Mouse (Mus musculus): ENCODE data around the gene Cbs. TPM values are rescaled to one million over a fixed set of nuclear protein-coding genes. Genes with fewer than 3 reads are reported as not detected.
"Not testable (repeated sequence)": the region's sequence is repeated elsewhere in the genome, so short reads cannot be mapped to it uniquely, and the experiment has no call there.

Cbs gene
- total RNA-seq, 2 experiments from 2014 or later: 0.64 to 1.4 TPM

DNA sequence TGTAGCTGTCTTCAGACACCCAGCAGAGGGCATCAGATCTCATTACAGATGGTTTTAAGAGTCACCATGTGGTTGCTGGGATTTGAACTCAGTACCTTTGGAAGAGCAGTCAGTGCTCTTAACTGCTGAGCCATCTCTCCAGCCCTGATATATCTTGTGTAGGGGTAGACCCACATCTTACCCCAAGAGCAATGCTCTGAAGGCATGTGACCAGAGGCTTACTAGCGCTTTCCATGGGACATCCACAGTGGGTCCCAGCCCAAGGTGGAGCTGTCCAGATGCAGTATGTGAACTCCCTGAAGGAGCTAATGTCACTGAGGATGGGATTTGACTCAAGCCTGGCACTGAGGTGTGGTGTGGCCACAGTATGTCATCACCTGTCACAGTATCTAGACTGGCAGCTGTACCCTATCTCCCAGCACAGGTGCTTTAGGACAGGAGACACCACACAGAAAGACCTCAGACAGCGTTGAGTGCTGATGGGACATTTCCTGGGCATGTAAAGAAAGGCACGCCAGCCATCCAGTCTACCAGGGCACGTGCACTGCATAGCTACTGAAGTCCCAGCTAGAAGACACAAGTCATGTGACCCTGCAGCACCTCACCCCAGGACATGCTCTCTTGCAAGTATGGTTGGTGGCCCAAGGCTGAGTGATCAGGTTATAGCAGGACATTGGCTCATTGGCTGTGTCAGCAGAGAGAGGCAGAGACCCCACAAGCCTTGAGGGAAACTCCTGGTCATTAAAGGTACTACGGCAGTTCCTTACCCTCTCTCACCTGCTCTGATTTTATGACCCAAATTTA is 9.4 kb upstream of the Cbs start:
- DNase-seq (ENCODE audit: low spot score in 2 of 2): no peak

DNA sequence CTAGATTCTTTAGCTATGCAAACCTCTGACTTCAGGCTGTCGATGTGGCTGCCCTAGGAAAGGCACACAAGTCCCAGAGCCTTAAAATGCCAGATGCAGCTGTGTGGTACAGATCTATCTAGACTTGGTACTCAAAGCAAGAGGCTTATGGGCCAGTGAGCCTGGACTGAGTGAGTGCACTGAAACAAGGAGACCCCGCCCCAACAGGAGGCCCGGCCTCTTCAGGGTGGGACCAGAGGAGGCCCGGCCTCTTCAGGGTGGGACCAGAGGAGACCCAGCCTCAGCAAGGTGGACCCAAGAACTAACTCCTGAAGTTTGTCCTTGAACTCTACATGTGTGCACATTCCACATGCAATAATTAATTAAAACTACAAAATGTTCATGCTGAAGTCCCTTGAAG is 5.9 kb upstream of the Cbs start:
- DNase-seq (ENCODE audit: low spot score in 2 of 2): no peak

DNA sequence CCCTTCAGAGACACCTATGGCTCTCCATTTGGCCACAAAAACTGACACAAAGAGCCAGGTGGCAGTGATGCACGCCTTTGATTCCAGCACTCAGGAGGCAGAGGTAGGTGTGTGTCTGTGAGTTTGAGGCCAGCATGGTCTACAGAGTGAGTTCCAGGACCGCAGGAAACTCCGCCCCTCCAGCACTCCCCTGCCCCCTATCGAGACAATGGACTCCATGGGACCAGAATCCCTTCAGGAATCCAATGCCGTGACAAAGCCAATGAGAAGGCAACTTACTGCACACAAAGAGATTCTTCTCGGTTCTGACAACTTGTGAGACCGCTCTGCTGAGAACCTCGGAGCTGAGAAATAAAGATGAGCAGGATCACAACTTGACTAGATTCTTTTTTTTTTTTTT is 5.3 kb upstream of the Cbs start:
- no peak for DNase-seq (ENCODE audit: low spot score in 2 of 2)

DNA sequence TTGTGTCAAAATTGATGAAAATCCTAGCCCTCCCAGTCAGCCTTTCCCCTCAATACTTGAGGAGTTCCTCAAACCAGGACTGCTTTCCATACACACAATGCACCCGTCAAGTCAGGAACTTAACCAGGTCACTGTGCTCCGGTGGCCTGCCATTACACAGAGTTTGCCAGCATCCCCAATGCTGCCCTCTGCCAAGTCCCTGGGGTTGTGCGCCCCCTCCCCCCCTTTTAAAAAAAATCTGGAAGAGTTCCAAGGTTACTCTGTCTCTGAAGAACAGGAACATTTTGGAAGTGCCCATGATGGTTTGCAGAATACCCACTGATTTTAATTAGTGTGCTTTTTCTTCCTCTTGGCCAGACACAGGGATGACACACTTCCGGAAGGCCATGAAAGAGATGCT is 2.6 kb upstream of the Cbs start:
- no peak for DNase-seq (ENCODE audit: low spot score in 2 of 2)

DNA sequence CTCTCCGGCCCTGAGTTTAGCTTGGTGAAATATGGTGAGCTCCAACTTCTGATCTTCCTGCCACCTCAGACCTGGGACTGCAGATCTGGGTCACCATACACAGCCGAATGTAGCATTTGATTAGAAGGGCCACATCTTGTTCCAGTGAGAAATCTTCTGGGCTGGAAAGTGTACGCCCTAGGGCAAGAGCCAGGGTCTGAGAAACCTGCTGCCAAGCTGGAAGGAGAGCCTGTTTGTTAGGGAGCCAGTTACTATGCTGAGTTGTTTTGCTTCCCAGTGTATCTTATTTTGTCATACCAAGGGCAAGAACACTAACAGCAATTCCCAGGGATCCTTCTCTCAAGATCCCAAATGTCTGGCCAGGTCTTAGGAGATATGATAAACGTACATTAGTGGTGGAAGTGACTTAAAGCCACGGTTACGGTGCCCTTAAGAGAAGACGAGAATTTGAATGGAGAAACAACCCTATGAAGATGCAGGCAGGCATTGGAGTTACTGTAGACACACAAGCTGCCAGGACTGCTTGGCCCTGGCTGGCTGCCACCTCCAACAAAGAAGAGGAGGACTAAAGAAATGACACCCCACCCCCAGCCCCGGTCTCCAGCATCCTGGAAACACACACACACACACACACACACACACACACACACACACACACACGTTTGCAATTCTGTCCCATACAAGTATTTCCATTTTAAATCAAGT is 980 bp upstream of the Cbs start:
- no peak for DNase-seq (ENCODE audit: low spot score in 2 of 2)

DNA sequence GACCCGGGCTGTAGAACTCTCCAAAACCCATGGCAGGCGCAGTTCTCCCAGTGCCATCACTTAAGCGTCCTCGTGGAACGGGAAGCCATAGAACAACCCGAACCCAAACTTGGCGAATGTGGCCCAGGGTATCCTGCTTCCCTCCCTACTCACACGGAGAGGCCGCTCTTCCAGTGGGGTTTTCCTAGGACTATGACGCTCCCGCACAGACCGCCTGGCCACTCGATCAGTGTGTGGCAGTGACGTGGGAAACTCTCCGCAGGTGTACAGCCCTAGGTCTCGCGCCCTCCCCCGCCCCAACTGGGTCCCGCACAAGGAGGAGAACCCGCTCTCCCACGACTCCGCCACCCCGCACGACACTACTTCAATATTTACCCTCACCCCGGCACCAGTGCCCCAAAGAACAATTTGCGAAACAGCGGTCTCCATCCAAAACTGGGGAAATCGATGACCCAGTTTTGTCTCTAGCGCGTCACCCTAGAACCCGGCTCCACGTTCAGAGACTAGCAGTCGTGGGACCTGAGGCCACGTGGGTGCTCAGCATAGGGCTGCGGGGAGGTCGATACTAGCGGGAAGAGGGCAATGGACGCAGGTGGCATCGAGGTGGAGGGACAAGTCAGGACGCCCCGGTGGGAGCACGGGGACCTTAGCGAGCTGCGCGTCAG is 629 bp downstream of the Cbs start:
- no peak for DNase-seq (ENCODE audit: low spot score in 2 of 2)

DNA sequence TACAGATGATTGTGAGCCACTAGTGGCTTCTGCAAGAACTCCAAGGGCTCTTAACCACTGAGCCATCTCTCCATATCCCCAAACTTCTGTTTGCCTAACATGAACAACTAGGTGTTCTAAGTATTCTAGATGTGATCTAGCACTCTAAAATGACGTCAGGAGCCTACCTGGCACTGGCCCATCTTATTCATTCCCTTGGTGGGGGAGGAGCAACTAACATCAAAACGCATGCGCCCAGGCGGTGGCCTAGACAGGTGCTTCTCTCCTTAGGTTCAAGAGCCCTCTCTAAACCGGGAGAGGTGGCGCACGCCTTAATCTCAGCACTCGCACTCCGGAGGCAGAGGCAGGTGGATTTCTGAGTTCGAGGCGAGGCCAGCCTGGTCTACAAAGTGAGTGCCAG is 1.3 kb downstream of the Cbs start:
- no peak for DNase-seq (ENCODE audit: low spot score in 2 of 2)

DNA sequence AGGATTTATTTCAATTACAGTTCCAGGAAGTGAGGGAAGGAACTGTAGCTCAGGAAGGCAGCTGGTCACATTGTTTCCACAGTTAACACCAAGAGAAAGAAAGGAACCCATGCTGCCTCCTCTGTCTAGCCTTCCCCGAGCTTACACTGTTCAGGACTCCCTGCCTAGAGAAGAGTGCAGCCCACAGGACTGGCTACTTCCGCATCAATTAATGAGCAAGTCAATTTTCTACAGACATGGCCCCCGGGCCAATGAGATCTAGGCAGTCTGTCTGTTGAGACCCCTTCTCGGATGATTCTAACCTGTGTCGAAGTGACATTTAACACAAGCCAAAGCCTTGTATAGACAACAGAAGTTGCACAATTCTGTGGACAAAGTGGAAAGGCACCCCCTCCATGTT is 2.1 kb downstream of the Cbs start:
- no peak for DNase-seq (ENCODE audit: low spot score in 2 of 2)

DNA sequence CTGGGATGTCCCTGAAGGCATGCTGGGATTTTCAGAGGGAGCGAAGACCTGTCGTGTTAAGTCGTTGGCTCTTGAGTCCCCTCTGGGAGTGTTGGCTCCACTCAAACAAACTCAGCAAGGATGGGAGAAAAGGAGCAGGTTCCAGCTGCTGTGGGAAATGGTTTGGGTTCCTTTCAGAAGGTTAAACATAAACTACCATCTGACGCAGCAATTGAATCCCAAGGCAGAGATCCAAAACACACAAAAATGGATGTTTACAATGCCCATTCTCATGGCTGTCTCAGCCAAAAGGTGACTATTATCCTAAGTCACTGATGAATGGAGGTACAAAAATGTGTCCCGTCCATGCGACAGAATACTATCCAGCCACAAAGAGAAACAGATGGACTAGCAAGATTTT is 4.0 kb downstream of the Cbs start:
- no peak for DNase-seq (ENCODE audit: low spot score in 2 of 2)

DNA sequence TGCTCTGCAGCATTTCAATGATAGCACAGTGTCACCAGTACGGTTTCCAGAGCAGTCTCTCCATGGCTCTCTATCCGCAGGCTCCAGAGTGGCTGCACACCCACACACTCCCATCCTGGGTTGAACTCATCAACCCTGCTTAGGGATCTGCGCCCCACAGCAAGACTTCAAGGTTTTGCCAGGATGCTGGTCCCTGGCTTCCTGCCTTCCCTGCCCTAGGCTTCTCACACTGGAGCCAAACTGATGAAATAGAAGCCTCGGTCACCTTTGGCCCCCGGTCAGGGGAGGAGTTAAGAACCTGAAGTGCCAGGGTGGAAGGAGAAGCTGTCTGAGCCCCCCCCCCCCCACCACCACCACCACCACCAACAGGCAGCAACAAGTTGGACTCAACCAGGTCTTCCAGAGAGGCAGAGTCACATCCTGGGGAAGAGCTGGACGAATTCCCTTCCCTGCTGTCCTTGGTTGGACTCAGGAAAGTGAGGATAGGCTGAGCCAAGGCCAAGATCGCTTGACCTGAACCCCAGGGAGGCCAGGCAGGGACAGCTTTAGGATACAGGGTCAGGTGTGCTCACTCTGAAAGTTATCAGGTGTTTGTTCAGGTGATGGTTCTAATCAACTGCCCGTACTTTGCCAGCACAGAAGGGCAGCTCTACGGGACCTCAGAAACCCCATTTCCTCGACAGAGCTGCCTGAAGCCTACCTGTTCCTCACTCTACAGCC is 5.8 kb downstream of the Cbs start:
- no peak for DNase-seq (ENCODE audit: low spot score in 2 of 2)

DNA sequence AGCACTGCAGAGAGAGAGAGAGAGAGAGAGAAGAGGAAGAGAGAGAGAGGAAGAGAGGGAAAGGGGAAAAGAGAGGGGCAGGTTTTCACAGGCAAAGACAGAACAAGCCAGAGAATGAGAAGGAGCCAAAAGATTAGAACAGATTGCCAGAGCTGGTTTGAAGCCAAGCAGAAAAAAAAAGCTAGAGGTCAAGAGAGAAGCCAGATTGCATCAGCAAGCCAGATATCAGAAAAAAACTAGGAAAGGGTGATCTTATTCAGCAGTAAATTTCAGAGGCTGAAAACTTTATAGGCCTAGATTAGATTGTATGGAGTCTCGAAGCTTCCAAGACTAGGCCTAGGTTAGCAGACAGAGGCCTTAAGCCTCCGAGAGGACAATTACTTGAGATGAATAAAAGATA is 9.1 kb downstream of the Cbs start:
- DNase-seq (ENCODE audit: low spot score in 2 of 2): no peak

DNA sequence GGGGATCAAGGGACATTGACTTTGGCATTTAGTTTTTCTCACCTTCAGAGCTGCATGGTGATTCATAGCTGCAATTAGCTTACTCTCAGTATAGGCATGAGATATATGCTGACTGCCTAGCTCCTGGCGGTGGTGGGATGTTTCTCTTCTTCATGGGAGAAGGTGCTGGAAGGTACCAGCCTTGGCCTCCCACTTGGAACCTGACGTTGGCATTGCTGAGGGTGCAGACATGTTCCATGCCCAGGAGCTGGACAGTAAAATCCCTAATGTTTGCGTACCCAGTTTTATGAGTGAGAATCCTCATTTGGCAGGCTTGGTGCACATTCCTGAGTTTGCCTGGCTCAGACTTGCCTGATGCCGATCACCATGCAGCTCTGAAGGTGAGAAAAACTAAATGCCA is 13.9 kb downstream of the Cbs start:
- DNase-seq (ENCODE audit: low spot score in 2 of 2): no peak

DNA sequence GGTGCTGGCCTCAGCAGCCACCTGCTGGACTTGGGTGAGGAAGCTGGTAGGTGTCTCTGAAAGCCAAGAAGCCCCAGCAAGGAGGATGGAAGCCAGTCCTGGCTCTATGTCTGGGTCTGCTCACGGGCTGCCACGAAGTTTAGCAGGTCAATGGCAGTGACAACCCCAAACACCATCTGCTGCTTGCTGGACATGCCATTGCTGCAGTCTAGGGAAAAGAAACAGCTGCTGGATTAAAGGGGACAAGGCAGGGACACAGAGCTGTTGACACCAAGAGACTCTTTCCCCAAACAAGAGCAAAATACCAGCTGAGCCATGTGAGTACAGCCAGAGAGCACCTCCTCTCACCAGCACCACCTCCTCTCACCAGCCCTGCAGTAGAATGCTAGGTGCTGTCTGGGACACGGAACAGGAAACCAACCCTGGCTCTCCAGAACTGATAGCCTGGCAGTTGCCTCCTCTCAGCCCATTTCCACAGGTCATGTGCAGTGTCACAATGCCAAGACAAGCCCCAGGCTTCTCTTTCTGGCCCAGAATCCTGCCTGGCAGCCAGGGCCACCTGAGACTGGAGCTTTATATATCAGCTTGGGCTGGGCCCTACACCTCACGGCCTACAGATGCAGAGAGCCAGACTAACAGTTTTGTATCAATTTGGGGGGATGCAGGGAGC is 23.8 kb downstream of the Cbs start:
- no peak for DNase-seq (ENCODE audit: low spot score in 2 of 2)

DNA sequence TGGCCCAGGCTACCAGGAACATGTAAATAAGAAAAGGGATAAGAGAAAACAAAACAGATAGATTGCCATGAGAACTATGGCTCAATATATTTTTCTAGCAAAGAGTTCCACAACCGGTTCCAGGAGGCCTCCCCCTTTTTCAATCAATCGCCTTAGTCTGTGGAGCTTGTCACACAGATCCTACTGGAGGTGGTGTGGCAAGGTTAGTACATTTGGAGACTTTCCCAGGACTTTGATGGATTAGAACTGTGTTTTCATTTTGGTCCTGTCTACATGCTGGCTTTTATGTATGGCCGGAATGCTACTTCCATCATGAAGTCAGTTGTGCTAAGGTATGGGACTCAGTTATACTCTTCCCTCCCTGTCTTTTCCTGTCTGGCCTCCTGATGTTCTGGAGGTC is 27.1 kb downstream of the Cbs start:
- no peak for DNase-seq (ENCODE audit: low spot score in 2 of 2)

DNA sequence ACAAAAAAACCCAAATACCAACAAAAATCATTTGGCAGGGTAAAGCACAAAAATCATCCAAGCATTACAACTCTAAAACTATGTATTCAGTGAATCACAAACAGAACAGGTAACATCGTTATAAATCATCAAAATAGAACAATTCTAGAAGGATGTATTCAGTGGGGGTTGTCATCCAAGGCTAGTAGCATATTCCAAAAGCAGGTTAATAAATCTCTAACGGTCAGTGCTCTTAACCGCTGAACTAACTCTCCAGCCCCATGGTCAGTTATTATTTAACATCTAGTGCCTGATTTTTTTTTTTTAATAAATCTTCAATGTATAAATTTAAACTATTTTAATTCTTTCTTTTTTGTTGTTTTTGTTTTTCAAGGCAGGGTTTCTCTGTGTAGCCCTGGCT is 27.9 kb downstream of the Cbs start:
- not testable (repeated sequence) for DNase-seq (ENCODE audit: low spot score in 2 of 2)

DNA sequence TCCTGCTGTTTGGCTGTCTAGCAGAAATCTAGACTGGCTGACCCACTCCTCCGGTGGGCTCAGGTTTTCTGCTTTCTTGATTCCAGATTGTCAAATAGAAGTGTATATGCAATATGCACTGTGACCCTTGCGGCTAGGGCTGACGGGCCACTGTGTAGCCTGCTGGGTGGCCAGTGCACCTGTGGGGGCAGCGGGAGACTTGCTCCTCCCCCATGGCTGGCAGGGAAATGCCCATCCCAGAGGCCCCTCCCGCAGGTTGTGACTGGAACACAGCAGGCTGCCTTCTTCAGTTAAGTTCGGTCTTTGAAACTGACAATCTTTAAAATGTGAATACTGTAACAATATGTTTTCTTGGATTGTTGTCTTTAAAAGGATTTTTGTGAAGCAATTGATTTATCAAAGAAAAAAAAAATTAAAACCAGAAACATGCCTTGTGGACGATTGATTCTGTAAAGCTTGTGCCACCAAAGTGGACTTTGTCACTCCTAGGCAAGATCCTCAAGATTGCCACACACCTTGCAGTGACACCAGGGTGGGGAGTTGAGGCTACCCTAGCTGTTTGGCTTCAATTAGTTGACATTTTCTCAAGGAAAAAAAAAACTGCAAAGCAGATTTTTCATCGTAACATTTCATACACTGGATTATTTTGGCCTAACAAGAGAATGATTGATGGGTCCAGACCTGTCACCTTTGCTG is 29.6 kb downstream of the Cbs start:
- DNase-seq (ENCODE audit: low spot score in 2 of 2): no peak

DNA sequence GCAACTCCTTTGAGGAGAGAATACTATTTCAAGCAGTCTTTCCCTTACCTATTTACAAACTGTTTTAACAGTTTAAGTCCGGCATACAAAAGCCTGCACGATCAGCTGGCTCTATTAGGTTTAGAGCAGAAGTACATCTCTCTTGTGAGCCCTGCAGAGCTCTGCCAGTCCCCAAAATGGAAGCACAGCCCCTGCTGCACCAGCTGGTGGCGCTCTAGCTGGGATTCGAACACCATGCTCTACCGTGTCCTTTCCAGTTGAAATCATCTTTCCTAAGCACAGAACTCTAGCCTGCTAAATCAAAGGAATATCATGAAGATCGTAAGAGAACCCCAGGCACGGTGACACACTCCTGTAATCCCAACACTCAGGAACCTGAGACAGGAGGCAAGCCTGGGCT is 30.6 kb downstream of the Cbs start:
- DNase-seq (ENCODE audit: low spot score in 2 of 2): no peak

DNA sequence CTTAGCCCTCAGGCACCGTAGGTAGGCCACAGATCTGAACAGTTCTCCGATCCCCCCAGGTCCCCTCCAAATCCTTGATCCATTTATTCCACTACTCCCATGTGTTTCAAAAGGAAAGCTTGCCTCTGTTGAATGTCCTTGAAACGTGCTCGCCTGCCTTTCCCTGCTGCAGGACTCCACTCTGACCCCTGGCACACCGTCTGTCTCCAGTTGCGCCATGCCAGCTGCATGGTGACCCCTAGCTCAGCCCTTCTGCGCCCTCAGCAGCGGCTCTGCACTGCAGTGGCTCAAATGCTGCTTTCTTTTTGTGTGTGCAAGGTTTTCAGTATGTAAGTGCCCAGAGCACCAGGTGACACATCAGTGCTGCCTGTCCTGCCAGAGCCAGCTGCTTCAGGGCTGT is 38.4 kb downstream of the Cbs start:
- DNase-seq (ENCODE audit: low spot score in 2 of 2): no peak

DNA sequence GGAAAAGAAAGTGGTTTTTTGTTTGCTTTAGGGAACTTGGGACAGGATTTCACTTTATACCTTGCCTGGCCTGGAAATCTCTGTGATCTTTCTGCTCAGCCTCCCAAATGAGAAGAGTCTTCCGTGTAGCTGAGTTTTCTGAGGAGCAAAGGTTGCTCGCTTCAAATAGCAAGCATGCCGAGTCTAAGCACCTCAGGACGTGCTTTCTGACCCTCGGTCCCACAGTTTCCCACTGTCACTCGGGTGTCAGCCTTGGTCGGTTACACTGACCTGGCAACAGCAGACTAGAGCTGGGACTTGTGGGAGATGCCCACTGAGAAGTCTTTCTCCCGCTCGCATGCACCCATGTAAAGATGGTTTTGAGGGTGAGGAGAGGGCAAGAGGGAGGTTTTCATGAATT is 39.1 kb downstream of the Cbs start:
- DNase-seq (ENCODE audit: low spot score in 2 of 2): no peak

DNA sequence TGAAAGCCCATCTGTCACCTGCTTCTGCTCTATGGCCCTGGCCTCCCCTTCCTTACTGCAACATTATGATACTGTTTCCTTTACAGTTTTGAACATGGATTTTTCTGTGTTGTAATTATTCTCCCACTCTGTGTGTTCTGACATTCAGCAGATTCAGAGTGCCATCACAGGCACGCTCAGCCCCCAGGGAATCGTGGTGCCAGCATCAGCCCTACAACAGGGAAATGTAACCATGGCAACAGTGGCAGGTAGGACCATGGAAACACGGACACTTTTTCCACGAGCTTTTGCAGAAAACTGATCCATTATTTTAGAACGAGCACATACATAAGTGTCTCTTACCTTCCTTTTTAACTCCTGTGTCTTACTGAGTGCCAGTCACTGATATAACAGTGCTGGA is 42.0 kb downstream of the Cbs start:
- DNase-seq (ENCODE audit: low spot score in 2 of 2): no peak

DNA sequence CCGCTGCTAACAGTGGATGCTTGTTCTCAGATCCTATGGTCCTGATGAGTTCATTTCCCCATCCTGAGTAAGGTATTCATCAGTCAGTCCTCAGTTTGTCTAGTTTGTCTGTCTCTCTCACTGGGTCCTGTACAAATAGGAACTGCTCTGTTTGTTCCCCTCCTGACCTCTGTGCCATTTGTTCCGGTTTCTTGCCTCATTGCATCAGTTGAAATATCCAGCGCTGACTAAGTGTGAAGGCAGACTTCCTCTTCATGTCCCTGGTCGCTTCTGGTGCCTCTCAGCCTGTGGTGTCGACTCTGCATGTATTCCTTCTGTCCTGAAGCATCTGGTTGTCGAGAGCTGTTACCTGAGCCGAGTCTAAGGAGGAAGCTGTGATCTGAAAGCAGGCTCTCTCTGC is 42.4 kb downstream of the Cbs start:
- no peak for DNase-seq (ENCODE audit: low spot score in 2 of 2)

Data from gastrocnemius, postnatal 4 days (tissue).